ENCODE assay signal across 7 mouse cellular contexts in genomic region chr5:102070788-102071187, GRCm38 (mm10). TPM values are rescaled to one million over a fixed set of nuclear protein-coding genes. Genes with fewer than 3 reads are reported as not detected.
A peak's percentile ranks its signal among the peaks of the same experiment; 100 is the strongest.
DNase-seq lines count a peak whose midpoint lies in the region; ATAC-seq lines count a peak whose summit lies in the region.

No protein-coding gene starts in this region.

- H3K4me1 ChIP-seq in hindbrain, embryonic 10.5 days (replicated peaks) = peaks cover 48% of the 10 kb centered on the region
- H3K4me1 ChIP-seq in liver, embryonic 16.5 days (ENCODE audit: control insufficient read depth, low read depth, low read length) = peaks cover 10% of the 10 kb centered on the region

- H3K9ac ChIP-seq in liver, embryonic 16.5 days (ENCODE audit: low read depth, low read length) = no peak overlapping the region

- H3K36me3 ChIP-seq in hindbrain, embryonic 10.5 days = peaks cover 17% of the 10 kb centered on the region
- no peaks in the 10 kb centered on the region for H3K36me3 ChIP-seq in liver, embryonic 16.5 days (ENCODE audit: control insufficient read depth, insufficient read depth)

- no peak for ATAC-seq in liver, embryonic 16.5 days (ENCODE audit: low read depth)
- ATAC-seq in erythroblast, adult 5-6 weeks (replicated peaks; ENCODE audit: low FRiP score, poor library complexity, severe bottlenecking) = no peak

- no peaks in the 10 kb centered on the region for H3K9me3 ChIP-seq in hindbrain, embryonic 10.5 days
- no peaks in the 10 kb centered on the region for H3K9me3 ChIP-seq in liver, embryonic 16.5 days (replicated peaks; ENCODE audit: control insufficient read depth, low read length)

- peak overlapping the region; percentile 87 for H3K4me3 ChIP-seq in hindbrain, embryonic 10.5 days
- H3K4me3 ChIP-seq in liver, embryonic 16.5 days (ENCODE audit: low read depth, low read length) = peak overlapping the region; percentile 88

- H3K27ac ChIP-seq in hindbrain, embryonic 10.5 days = peak overlapping the region; percentile 100
- no peak overlapping the region for H3K27ac ChIP-seq in liver, embryonic 16.5 days (ENCODE audit: low read length)

- whole genome bisulfite sequencing in hindbrain, embryonic 10.5 days = 42% methylated on average over 4 of the region's 4 CpGs
- 13% methylated on average over 4 of the region's 4 CpGs for WGBS in liver, embryonic 16.5 days (ENCODE audit: insufficient replicate concordance)

- no peaks in the 10 kb centered on the region for H3K27me3 ChIP-seq in hindbrain, embryonic 10.5 days (ENCODE audit: insufficient read depth, poor library complexity, severe bottlenecking)
- no peaks in the 10 kb centered on the region for H3K27me3 ChIP-seq in liver, embryonic 16.5 days (ENCODE audit: control insufficient read depth, insufficient read depth, low read depth, low read length)

- peak; percentile 15 for DNase-seq in testis, postnatal 14 days (ENCODE audit: low spot score)
- DNase-seq in testis, postnatal 10 days (ENCODE audit: low spot score) = no peak
- peak; percentile 12 for DNase-seq in hindbrain, embryonic 10.5 days (ENCODE audit: low spot score)
- no peak for DNase-seq in left cerebral cortex, adult 11 months (ENCODE audit: low spot score)
- DNase-seq in right cerebral cortex, adult 18-20 months = no peak

- peak overlapping the region; percentile 75; the same call in 1 of the 2 replicates for H3K4me2 ChIP-seq in liver, embryonic 16.5 days (ENCODE audit: low read depth, low read length)

RNA-seq across cellular contexts. Expression of gene Wdfy3, which starts 1.1 kb away (rescaled TPM):
- polyA plus RNA-seq in hindbrain, embryonic 10.5 days (2016; fragmentation: Nextera tagmentation; extraction: Ambion mirVana) = 19.5 and 24.2 TPM in 2 replicates
- 4.4 and 4.5 TPM in 2 replicates for polyA plus RNA-seq in liver, embryonic 16.5 days (2015; fragmentation: Nextera tagmentation; extraction: Ambion mirVana)
- total RNA-seq in erythroblast, adult 5-6 weeks (2015; ENCODE audit: low replicate concordance) = 4.0 and 5.4 TPM in 2 replicates
- 7.4 and 10.6 TPM in 2 replicates for total RNA-seq in erythroblast, adult 5-6 weeks (2017; ENCODE audit: low replicate concordance)

Comparison
In these comparisons a context has a peak if more than half of its experiments do, and no peak if none do; other contexts are left out.
1. DNase-seq: peak in testis, postnatal 14 days (single experiment) and hindbrain, embryonic 10.5 days (single experiment); none in testis, postnatal 10 days (single experiment), left cerebral cortex, adult 11 months (single experiment) and right cerebral cortex, adult 18-20 months (single experiment).